Mouse (Mus musculus): Measurements from ENCODE around the gene Unc13b.

GRCm38 (mm10) chr4:43266623-43267322 is 208.0 kb downstream of the Unc13b start, which contains the start of gene Atp8b5:
- TF ChIP-seq CTCF (conservative IDR thresholded peaks at IDR 0.05; ENCODE audit: insufficient read depth, insufficient read length, low read depth, low read length) (peak; percentile 77), POLR2A (IDR thresholded peaks at IDR 0.05; ENCODE audit: low read depth, low read length) (no peak)
